Mouse (Mus musculus): ENCODE results near the gene Ltbp3. TPM values are rescaled to one million over a fixed set of nuclear protein-coding genes. Genes with fewer than 3 reads are reported as not detected.

Ltbp3 gene
- polyA plus RNA-seq, 1 experiment from 2014 or later = 14.0 TPM

DNA sequence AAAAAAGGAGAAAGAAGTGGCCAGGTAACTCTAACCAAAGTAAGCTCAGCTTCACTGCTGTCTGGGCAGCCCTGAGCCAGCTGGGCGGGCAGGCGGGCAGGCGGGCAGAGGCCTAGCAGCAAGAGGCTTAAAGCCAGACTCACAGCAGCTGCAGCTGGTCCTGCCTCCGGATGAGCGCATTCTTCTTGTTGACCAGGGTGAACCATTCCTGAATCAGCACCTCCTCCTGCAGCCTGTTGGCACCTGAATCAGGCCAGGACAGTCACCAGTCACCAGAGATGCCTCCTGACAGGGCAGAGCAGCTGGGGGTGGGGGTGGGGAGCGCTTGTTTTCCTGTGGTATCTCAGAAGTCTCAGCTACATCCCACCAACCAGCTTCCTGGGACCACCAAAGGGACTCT, 30.6 kb upstream of the Ltbp3 start:
- Histone ChIP-seq H3K4me2 (ENCODE audit: low read depth, low read length) (no peak overlapping the region), H3K9me3 (ENCODE audit: control insufficient read depth, low read length) (no peaks in the 10 kb centered on the region), H3K9ac (ENCODE audit: low read depth, low read length) (no peak overlapping the region), H3K36me3 (ENCODE audit: control insufficient read depth, insufficient read depth, low read length) (peaks cover 7% of the 10 kb centered on the region; the same call in 1 of the 2 replicates), H3K4me3 (ENCODE audit: low read length) (no peak overlapping the region), H3K27ac (ENCODE audit: low read length) (no peak overlapping the region), H3K27me3 (replicated peaks; ENCODE audit: control insufficient read depth, insufficient read depth, low read length) (no peaks in the 10 kb centered on the region), H3K4me1 (ENCODE audit: control insufficient read depth, insufficient read depth, low read length) (peaks cover 20% of the 10 kb centered on the region)
- no peak for ATAC-seq
- 95% methylated on average over 6 of the region's 6 CpGs for WGBS

DNA sequence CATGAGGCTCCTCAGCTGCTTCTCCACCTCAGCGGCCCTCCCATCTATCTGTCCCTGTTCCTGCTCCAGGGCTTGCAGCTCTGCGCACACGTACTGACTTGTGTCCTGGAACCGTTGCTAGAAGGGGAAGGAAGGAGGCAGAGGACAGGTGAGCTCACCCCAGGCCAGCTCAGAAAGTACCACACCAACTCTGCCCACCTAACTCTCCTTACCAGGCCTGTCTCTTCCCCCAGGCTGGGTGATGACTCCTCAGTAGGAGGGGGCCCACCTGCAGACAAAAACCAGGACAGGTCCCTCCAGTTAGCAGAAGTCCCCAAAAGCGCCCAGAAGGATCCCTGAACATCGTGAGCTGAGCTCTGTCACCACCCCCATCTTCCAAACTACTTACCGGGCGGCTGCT, 30.1 kb upstream of the Ltbp3 start:
- H3K36me3 ChIP-seq (ENCODE audit: control insufficient read depth, insufficient read depth, low read length) = peaks cover 7% of the 10 kb centered on the region; the same call in 1 of the 2 replicates
- ATAC-seq = no peak
- H3K4me3 ChIP-seq (ENCODE audit: low read length) = no peak overlapping the region
- 88% methylated on average over 8 of the region's 8 CpGs for whole genome bisulfite sequencing
- H3K27me3 ChIP-seq (replicated peaks; ENCODE audit: control insufficient read depth, insufficient read depth, low read length) = no peaks in the 10 kb centered on the region
- H3K9ac ChIP-seq (ENCODE audit: low read depth, low read length) = no peak overlapping the region
- peaks cover 15% of the 10 kb centered on the region for H3K4me1 ChIP-seq (ENCODE audit: control insufficient read depth, insufficient read depth, low read length)
- H3K9me3 ChIP-seq (ENCODE audit: control insufficient read depth, low read length) = no peaks in the 10 kb centered on the region
- H3K27ac ChIP-seq (ENCODE audit: low read length) = no peak overlapping the region
- no peak overlapping the region for H3K4me2 ChIP-seq (ENCODE audit: low read depth, low read length)

DNA sequence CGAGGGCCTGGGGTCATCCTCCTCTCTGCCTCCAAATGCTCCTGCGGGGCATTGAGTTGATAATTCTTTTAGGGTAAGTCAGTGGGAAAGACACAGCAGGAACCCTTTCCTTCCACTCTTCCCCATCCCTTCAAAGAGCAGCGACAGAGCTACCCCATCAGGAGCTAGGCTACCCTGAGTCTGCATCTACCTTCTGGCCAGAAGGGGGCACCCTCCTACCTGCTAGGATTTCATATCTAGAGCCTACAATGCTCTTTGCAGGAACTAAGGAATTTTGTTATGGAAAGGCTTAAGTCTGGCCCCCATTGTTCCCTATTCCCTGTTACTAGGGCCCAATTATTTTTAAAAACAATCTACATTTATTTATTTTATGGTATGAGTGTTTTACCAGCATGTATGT, 29.5 kb upstream of the Ltbp3 start:
- peaks cover 7% of the 10 kb centered on the region; the same call in 1 of the 2 replicates for H3K36me3 ChIP-seq (ENCODE audit: control insufficient read depth, insufficient read depth, low read length)

DNA sequence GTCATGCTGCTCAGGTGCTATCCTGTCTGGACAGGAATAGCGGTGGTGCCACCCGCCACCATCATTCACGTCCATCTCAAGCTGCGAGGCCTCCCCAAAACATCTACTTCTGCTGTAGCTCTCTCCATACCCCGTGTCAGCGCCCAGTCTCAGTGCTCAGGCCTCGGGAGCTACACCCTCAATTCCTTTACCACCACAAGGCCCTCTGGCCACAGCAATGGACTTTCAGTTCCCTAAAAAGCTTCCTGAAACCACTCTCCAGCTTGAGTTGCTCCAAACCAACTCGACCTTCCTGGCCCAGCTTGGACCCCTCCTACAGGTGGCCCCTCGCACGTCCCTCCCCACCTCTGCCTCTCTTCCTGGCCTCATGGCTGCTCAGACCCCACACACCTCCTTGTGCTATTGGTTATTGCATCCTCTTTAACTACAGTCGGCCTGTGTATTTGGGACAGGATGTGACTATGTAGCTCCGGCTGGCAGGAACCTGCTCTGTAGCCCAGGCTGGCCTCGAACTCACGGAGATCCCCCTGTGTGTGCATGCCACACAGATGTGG, 28.7 kb upstream of the Ltbp3 start:
- Histone ChIP-seq H3K4me2 (ENCODE audit: low read depth, low read length) (no peak overlapping the region), H3K9ac (ENCODE audit: low read depth, low read length) (no peak overlapping the region), H3K27me3 (replicated peaks; ENCODE audit: control insufficient read depth, insufficient read depth, low read length) (no peaks in the 10 kb centered on the region), H3K36me3 (ENCODE audit: control insufficient read depth, insufficient read depth, low read length) (peaks cover 7% of the 10 kb centered on the region; the same call in 1 of the 2 replicates), H3K9me3 (ENCODE audit: control insufficient read depth, low read length) (no peaks in the 10 kb centered on the region), H3K27ac (ENCODE audit: low read length) (no peak overlapping the region), H3K4me1 (ENCODE audit: control insufficient read depth, insufficient read depth, low read length) (peaks cover 14% of the 10 kb centered on the region), H3K4me3 (ENCODE audit: low read length) (no peak overlapping the region)
- 94% methylated on average over 14 of the region's 14 CpGs for WGBS
- ATAC-seq = no peak

More for the DNA sequence above, 29.5 kb upstream of the Ltbp3 start:
- H3K9ac ChIP-seq (ENCODE audit: low read depth, low read length) = no peak overlapping the region
- no peak overlapping the region for H3K4me2 ChIP-seq (ENCODE audit: low read depth, low read length)
- 26% methylated on average over 3 of the region's 3 CpGs for WGBS
- H3K4me3 ChIP-seq (ENCODE audit: low read length) = no peak overlapping the region
- H3K4me1 ChIP-seq (ENCODE audit: control insufficient read depth, insufficient read depth, low read length) = peaks cover 13% of the 10 kb centered on the region
- no peaks in the 10 kb centered on the region for H3K9me3 ChIP-seq (ENCODE audit: control insufficient read depth, low read length)
- H3K27me3 ChIP-seq (replicated peaks; ENCODE audit: control insufficient read depth, insufficient read depth, low read length) = no peaks in the 10 kb centered on the region
- no peak for ATAC-seq
- no peak overlapping the region for H3K27ac ChIP-seq (ENCODE audit: low read length)

DNA sequence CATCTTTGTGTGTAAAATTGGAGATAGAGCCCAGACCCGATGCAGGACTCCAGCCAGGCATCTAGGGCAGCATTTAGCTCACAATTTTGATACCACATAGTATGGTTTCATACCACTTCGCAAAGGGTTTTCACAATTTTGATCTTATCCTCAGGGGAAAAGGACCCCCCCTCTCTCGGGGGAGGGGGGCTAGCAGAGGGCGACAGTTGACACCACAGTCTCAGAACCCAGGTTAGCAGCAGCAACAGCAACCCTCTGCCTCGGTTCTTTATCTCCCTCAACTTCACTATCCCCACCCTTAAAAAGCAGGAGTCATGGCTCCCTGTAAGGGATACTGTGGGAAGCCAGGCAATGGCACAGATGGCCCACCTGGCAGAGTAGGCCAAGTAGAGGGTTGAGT, 27.4 kb upstream of the Ltbp3 start:
- peak; percentile 29 for ATAC-seq
- Histone ChIP-seq H3K9ac (ENCODE audit: low read depth, low read length) (peak overlapping the region; percentile 41; the same call in 1 of the 2 replicates), H3K27ac (ENCODE audit: low read length) (peak overlapping the region; percentile 11; the same call in 1 of the 2 replicates), H3K27me3 (replicated peaks; ENCODE audit: control insufficient read depth, insufficient read depth, low read length) (no peaks in the 10 kb centered on the region), H3K4me3 (ENCODE audit: low read length) (no peak overlapping the region), H3K4me2 (ENCODE audit: low read depth, low read length) (0 out of 2 replicates have a peak overlapping the region, but pooled peaks have one; percentile 20), H3K4me1 (ENCODE audit: control insufficient read depth, insufficient read depth, low read length) (peaks cover 14% of the 10 kb centered on the region), H3K36me3 (ENCODE audit: control insufficient read depth, insufficient read depth, low read length) (peaks cover 9% of the 10 kb centered on the region; the same call in 1 of the 2 replicates), H3K9me3 (ENCODE audit: control insufficient read depth, low read length) (no peaks in the 10 kb centered on the region)
- 71% methylated on average over 5 of the region's 5 CpGs for WGBS

DNA sequence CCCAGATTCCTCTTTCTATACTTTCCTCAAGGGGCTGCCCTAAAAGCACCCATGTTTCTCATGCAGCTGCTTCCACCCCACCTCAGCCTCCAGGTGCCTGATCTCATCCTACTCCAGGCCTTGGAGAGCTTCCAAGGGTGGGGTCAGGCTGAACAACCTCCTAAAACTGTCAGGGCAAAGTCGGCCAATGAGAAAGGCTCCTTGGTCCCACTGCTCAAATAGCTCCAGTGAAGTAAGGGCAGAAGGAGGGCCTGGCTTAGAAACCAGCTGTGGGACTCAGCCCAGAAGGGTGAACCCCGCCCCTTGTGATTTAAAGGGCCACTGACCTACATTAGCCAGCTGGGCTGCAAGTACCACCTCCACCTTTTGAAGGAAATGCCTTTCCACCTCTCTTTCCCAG, 27.0 kb upstream of the Ltbp3 start:
- ATAC-seq = peak; percentile 82
- peaks cover 5% of the 10 kb centered on the region; the same call in 1 of the 2 replicates for H3K36me3 ChIP-seq (ENCODE audit: control insufficient read depth, insufficient read depth, low read length)
- peak overlapping the region; percentile 11 for H3K27ac ChIP-seq (ENCODE audit: low read length)
- peaks cover 14% of the 10 kb centered on the region for H3K4me1 ChIP-seq (ENCODE audit: control insufficient read depth, insufficient read depth, low read length)
- no peaks in the 10 kb centered on the region for H3K27me3 ChIP-seq (replicated peaks; ENCODE audit: control insufficient read depth, insufficient read depth, low read length)
- peak overlapping the region; percentile 41; the same call in 1 of the 2 replicates for H3K9ac ChIP-seq (ENCODE audit: low read depth, low read length)
- 0 out of 2 replicates have a peak overlapping the region, but pooled peaks have one; percentile 20 for H3K4me2 ChIP-seq (ENCODE audit: low read depth, low read length)
- no peaks in the 10 kb centered on the region for H3K9me3 ChIP-seq (ENCODE audit: control insufficient read depth, low read length)
- WGBS = 12% methylated on average over 2 of the region's 2 CpGs
- H3K4me3 ChIP-seq (ENCODE audit: low read length) = 0 out of 2 replicates have a peak overlapping the region, but pooled peaks have one; percentile 9

DNA sequence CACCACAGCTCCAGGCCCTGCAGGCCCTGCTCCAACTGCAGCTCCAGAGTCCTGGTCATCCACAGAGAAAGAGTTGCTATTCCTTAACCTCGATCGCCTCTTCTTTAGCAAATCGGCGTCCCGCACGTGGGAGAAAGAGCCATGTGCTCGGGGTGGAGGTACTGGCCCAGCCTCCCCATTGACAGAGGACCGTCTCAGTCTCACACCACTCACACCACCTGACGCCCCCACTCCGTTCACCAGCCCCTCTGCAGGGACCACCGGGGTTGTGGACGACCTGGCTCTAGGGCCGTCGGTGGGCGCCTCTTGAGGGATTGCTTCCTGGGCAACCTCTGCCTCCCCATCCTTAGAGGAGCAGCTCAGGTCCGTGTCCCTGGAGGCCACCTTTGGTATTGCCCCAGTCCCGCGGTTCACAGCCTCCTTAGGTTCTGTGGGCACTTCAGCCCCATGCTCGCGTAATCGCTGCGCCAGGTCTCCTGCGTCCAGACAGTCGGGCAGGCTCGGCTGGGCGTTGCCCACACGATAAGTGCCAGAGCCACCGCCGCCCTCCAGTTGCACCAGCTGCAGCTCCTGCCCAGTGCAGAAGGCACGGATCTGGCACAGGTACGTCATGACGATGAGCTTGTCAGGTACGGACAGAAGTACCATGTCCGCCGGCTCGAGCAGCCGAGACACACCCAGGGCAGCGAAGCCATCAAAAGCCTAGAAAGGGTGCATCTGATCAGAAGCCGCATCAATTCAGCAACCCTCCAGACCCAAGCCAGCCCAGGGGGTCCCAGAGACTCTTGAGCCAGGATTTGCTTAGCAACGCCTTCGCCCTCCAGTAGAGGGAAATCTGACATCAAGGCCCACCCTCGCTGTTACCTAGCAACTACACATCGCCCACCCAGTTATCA, 24.7 kb upstream of the Ltbp3 start:
- Histone ChIP-seq H3K36me3 (ENCODE audit: control insufficient read depth, insufficient read depth, low read length) (peaks cover 20% of the 10 kb centered on the region), H3K4me3 (ENCODE audit: low read length) (no peak overlapping the region), H3K4me2 (ENCODE audit: low read depth, low read length) (peak overlapping the region; percentile 22; the same call in 1 of the 2 replicates), H3K9me3 (ENCODE audit: control insufficient read depth, low read length) (no peaks in the 10 kb centered on the region), H3K27ac (ENCODE audit: low read length) (no peak overlapping the region; the same call in 1 of the 2 replicates), H3K9ac (ENCODE audit: low read depth, low read length) (no peak overlapping the region), H3K4me1 (ENCODE audit: control insufficient read depth, insufficient read depth, low read length) (peaks cover 14% of the 10 kb centered on the region), H3K27me3 (replicated peaks; ENCODE audit: control insufficient read depth, insufficient read depth, low read length) (no peaks in the 10 kb centered on the region)
- ATAC-seq = peak; percentile 42; the same call in 1 of the 2 replicates
- WGBS = 32% methylated on average over 43 of the region's 43 CpGs

DNA sequence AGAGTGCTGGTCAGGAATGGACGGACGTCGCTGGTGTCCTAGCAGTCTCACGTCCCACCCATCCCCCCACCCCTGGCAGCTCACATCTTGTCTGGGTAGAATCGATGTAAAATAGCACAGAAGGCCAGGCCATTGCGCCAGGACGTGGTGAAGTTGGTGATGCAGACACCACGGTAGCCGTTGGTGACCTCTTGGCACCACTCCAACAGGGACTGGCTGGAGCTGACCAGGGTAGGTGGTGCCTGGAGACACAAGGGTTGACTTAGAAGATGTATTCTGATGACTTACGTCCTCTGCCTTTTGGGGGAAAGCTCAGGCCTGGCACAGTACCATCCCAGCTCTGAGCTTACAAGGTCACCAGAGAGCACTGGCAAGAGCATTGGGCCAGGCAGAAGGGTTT, 23.7 kb upstream of the Ltbp3 start:
- Histone ChIP-seq H3K4me3 (ENCODE audit: low read length) (no peak overlapping the region), H3K4me1 (ENCODE audit: control insufficient read depth, insufficient read depth, low read length) (peaks cover 14% of the 10 kb centered on the region), H3K27ac (ENCODE audit: low read length) (no peak overlapping the region), H3K27me3 (replicated peaks; ENCODE audit: control insufficient read depth, insufficient read depth, low read length) (no peaks in the 10 kb centered on the region), H3K4me2 (ENCODE audit: low read depth, low read length) (no peak overlapping the region), H3K36me3 (ENCODE audit: control insufficient read depth, insufficient read depth, low read length) (peaks cover 23% of the 10 kb centered on the region), H3K9me3 (ENCODE audit: control insufficient read depth, low read length) (no peaks in the 10 kb centered on the region), H3K9ac (ENCODE audit: low read depth, low read length) (no peak overlapping the region)
- WGBS = 58% methylated on average over 10 of the region's 10 CpGs
- no peak for ATAC-seq

DNA sequence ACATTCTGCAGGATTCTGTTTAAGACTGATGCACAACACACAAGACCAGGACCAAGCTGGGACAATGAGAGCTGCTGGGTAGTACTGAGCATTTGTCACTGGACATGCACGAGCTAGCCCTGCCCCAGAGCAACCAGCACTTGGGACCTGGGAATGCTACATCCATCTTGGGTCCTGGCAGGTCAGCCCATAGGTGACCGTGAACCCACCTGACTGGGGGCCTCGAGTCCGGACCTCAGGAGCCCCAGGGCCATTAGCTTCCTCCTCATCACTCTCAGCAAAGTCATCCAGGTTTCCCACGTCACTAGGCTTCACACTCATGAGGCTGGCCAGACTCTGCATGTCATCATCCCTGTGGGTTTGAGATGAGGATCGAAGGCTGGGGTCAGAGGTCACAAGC, 19.5 kb upstream of the Ltbp3 start:
- no peak overlapping the region for H3K4me3 ChIP-seq (ENCODE audit: low read length)
- no peaks in the 10 kb centered on the region for H3K9me3 ChIP-seq (ENCODE audit: control insufficient read depth, low read length)
- H3K4me2 ChIP-seq (ENCODE audit: low read depth, low read length) = no peak overlapping the region
- H3K9ac ChIP-seq (ENCODE audit: low read depth, low read length) = no peak overlapping the region
- WGBS = 90% methylated on average over 6 of the region's 6 CpGs
- H3K4me1 ChIP-seq (ENCODE audit: control insufficient read depth, insufficient read depth, low read length) = peaks cover 30% of the 10 kb centered on the region
- peaks cover 27% of the 10 kb centered on the region for H3K36me3 ChIP-seq (ENCODE audit: control insufficient read depth, insufficient read depth, low read length)
- no peaks in the 10 kb centered on the region for H3K27me3 ChIP-seq (replicated peaks; ENCODE audit: control insufficient read depth, insufficient read depth, low read length)
- H3K27ac ChIP-seq (ENCODE audit: low read length) = no peak overlapping the region
- ATAC-seq = no peak

All from intestine, embryonic 16.5 days (tissue).